Mouse (Mus musculus): Measurements from ENCODE around the gene Lamb1.
A peak's percentile ranks its signal among the peaks of the same experiment; 100 is the strongest.

Gene Lamb1

GRCm38 (mm10) chr12:31317670-31318408 lies 52.8 kb downstream of the Lamb1 start:
- no peak for DNase-seq

GRCm38 (mm10) chr12:31318409-31318963 lies 53.5 kb downstream of the Lamb1 start:
- DNase-seq = no peak

- peak; percentile 26 to 28 for DNase-seq
Observed at GRCm38 (mm10) chr12:31320817-31321216, 55.8 kb downstream of the Lamb1 start.

- DNase-seq = no peak
Observed at GRCm38 (mm10) chr12:31321532-31321931, 56.5 kb downstream of the Lamb1 start.

GRCm38 (mm10) chr12:31323136-31323695 lies 58.2 kb downstream of the Lamb1 start:
- DNase-seq = no peak

- DNase-seq = no peak
Observed at GRCm38 (mm10) chr12:31327139-31327538, 62.1 kb downstream of the Lamb1 start.

- peak; percentile 47 to 61 for DNase-seq
Observed at GRCm38 (mm10) chr12:31333261-31333660, 68.2 kb downstream of the Lamb1 start.

GRCm38 (mm10) chr12:31350191-31350943 lies 85.3 kb downstream of the Lamb1 start:
- no peak for DNase-seq

- DNase-seq = peak; percentile 97 to 98
Observed at GRCm38 (mm10) chr12:31350944-31351928, 86.2 kb downstream of the Lamb1 start, which contains the start of gene Dld. Gene Dld (minus strand): TSS chr12:31351453.

GRCm38 (mm10) chr12:31366428-31366827 lies 101.4 kb downstream of the Lamb1 start:
- DNase-seq = no peak

- DNase-seq = no peak
Observed at GRCm38 (mm10) chr12:31367721-31368120, 102.7 kb downstream of the Lamb1 start.

- DNase-seq = no peak
Observed at GRCm38 (mm10) chr12:31369118-31369517, 104.1 kb downstream of the Lamb1 start.

GRCm38 (mm10) chr12:31369656-31370055 lies 104.6 kb downstream of the Lamb1 start:
- no peak for DNase-seq

- DNase-seq = peak; percentile 54 to 60
Observed at GRCm38 (mm10) chr12:31374603-31375282, 109.7 kb downstream of the Lamb1 start.

GRCm38 (mm10) chr12:31375283-31375615 lies 110.2 kb downstream of the Lamb1 start:
- no peak for DNase-seq

GRCm38 (mm10) chr12:31376326-31376950 lies 111.4 kb downstream of the Lamb1 start:
- DNase-seq = no peak

GRCm38 (mm10) chr12:31377241-31377640 lies 112.2 kb downstream of the Lamb1 start:
- DNase-seq = no peak

All from cerebellum, adult 18-20 months (tissue).